Mouse (Mus musculus): Measurements from ENCODE around the gene Gipr. TPM values are rescaled to one million over a fixed set of nuclear protein-coding genes. Genes with fewer than 3 reads are reported as not detected.

Gipr gene
- total RNA-seq, 2 experiments from 2014 or later: 0.14 TPM; not detected in 1

Small RNAs within 50 kb of the gene (microRNA-seq; reads per million reads assigned to microRNA genes)
- 100 to 195 reads per million in 2 experiments for gene Mir330

Other genes with a start within 250 kb of the Gipr start
- gene Nova2, start 240.2 kb downstream of the Gipr start, total RNA-seq (2021): 1 to 10 TPM; 2.9 to 4.1 TPM
- not detected for gene Nanos2, start 178.7 kb downstream of the Gipr start, total RNA-seq (2021)
- 1 to 10 TPM; 2.0 to 3.5 TPM for gene Mypop, start 174.9 kb downstream of the Gipr start, total RNA-seq (2021)
- gene Irf2bp1, start 162.1 kb downstream of the Gipr start, total RNA-seq (2021): 10 to 100 TPM; 20.4 to 24.0 TPM
- gene Foxa3, start 142.6 kb downstream of the Gipr start, total RNA-seq (2021): under 1 TPM in 1 of 2 experiments, not detected in 1; 0.16 TPM
- gene Sympk, start 141.8 kb downstream of the Gipr start, total RNA-seq (2021): 10 to 100 TPM; 39.9 to 45.0 TPM
- gene Rsph6a, start 111.4 kb downstream of the Gipr start, total RNA-seq (2021): not detected
- gene Dmwd, start 89.9 kb downstream of the Gipr start, total RNA-seq (2021): 10 to 100 TPM; 26.6 to 31.8 TPM
- 100 to 1,000 TPM; 256 to 267 TPM for gene Dmpk, start 82.3 kb downstream of the Gipr start, total RNA-seq (2021)
- 1 to 10 TPM; 5.3 to 7.8 TPM for gene Six5, start 71.5 kb downstream of the Gipr start, total RNA-seq (2021)
- under 1 TPM in 1 of 2 experiments, not detected in 1; 0.14 TPM for gene Gm4969, start 47.8 kb downstream of the Gipr start, total RNA-seq (2021)
- 1 to 10 TPM; 2.7 to 4.2 TPM for gene Fbxo46, start 46.3 kb downstream of the Gipr start, total RNA-seq (2021)
- gene Qpctl, start 16.8 kb downstream of the Gipr start, total RNA-seq (2021): 1 to 10 TPM; 5.0 to 5.5 TPM
- gene Snrpd2, start 16.4 kb downstream of the Gipr start, total RNA-seq (2021): 10 to 100 TPM; 72.9 to 77.4 TPM
- 10 to 100 TPM; 14.9 to 17.6 TPM for gene Eml2, start 10.3 kb upstream of the Gipr start, total RNA-seq (2021)
- 1 to 10 TPM; 2.3 to 3.4 TPM for gene Gpr4, start 46.4 kb upstream of the Gipr start, total RNA-seq (2021)
- 10 to 100 TPM; 36.9 to 37.8 TPM for gene Opa3, start 62.2 kb upstream of the Gipr start, total RNA-seq (2021)
- gene Vasp, start 105.7 kb upstream of the Gipr start, total RNA-seq (2021): 10 to 100 TPM; 35.7 to 53.5 TPM
- not detected for gene Ppm1n, start 113.9 kb upstream of the Gipr start, total RNA-seq (2021)
- 100 to 1,000 TPM; 669 to 730 TPM for gene Rtn2, start 116.5 kb upstream of the Gipr start, total RNA-seq (2021)
- gene Fosb, start 143.9 kb upstream of the Gipr start, total RNA-seq (2021): 1 to 10 TPM in 1 of 2 experiments, under 1 TPM in 1; 0.80 to 1.7 TPM
- gene Ercc1, start 178.7 kb upstream of the Gipr start, total RNA-seq (2021): 10 to 100 TPM; 31.9 to 35.9 TPM
- gene Cd3eap, start 193.4 kb upstream of the Gipr start, total RNA-seq (2021): 1 to 10 TPM; 7.8 to 9.8 TPM
- 1 to 10 TPM; 2.7 to 2.8 TPM for gene Ppp1r13l, start 193.6 kb upstream of the Gipr start, total RNA-seq (2021)
- 1 to 10 TPM; 7.7 to 9.7 TPM for gene Ercc2, start 215.9 kb upstream of the Gipr start, total RNA-seq (2021)
- under 1 TPM; 0.12 to 0.18 TPM for gene Klc3, start 238.0 kb upstream of the Gipr start, total RNA-seq (2021)
- gene Ckm, start 238.6 kb upstream of the Gipr start, total RNA-seq (2021): over 10,000 TPM; 22,462 to 26,486 TPM